Mouse (Mus musculus) intestine, embryonic 16.5 days (tissue): Measurements from ENCODE around the gene Rbp7. TPM values are rescaled to one million over a fixed set of nuclear protein-coding genes. Genes with fewer than 3 reads are reported as not detected.
A peak's percentile ranks its signal among the peaks of the same experiment; 100 is the strongest.
"Not testable (repeated sequence)": the region's sequence is repeated elsewhere in the genome, so short reads cannot be mapped to it uniquely, and the experiment has no call there.

Experiments
- ATAC-seq: fragments of 200-750 bp; cut with Nextera tagmentation; 2 replicates; pipeline ENCODE4 v1.8.0; 2017; ENCODE audit warnings: moderate TSS enrichment, moderate library complexity
- H3K27ac ChIP-seq: fragments of 300-500 bp; sonication (generic); 2 replicates; pipeline ENCODE4 v1.5.1; 2014; ENCODE audit warnings: mild to moderate bottlenecking, low read length
- H3K27me3 ChIP-seq: fragments of 300-500 bp; sonication (generic); replicated peaks from 2 replicates; pipeline ENCODE4 v1.6.1; 2014; ENCODE audit warnings: low read length, control low read depth, mixed read lengths; ENCODE audit not compliant: control insufficient read depth, insufficient read depth
- H3K36me3 ChIP-seq: fragments of 300-500 bp; sonication (generic); 2 replicates; pipeline ENCODE4 v1.6.1; 2014; ENCODE audit warnings: low read length, control low read depth; ENCODE audit not compliant: control insufficient read depth, insufficient read depth
- H3K4me1 ChIP-seq: fragments of 300-500 bp; sonication (generic); 2 replicates; pipeline ENCODE4 v1.6.1; 2014; ENCODE audit warnings: low read length, control low read depth, mixed read lengths; ENCODE audit not compliant: control insufficient read depth, insufficient read depth
- H3K4me2 ChIP-seq: fragments of 300-500 bp; sonication (generic); 2 replicates; pipeline ENCODE4 v1.6.1; 2014; ENCODE audit warnings: low read depth, low read length, control low read depth
- H3K4me3 ChIP-seq: fragments of 300-500 bp; sonication (generic); 2 replicates; pipeline ENCODE4 v1.5.1; 2014; ENCODE audit warnings: mild to moderate bottlenecking, low read length
- H3K9ac ChIP-seq: fragments of 300-500 bp; sonication (generic); 2 replicates; pipeline ENCODE4 v1.6.1; 2014; ENCODE audit warnings: low read depth, low read length
- H3K9me3 ChIP-seq: fragments of 300-500 bp; sonication (generic); 2 replicates; pipeline ENCODE4 v1.6.1; 2016; ENCODE audit warnings: low read length, control low read depth; ENCODE audit not compliant: control insufficient read depth
- WGBS: fragments of 180-500 bp; shearing (Covaris S2); extraction: QIAGEN DNeasy Blood & Tissue Kit; methylation state at CpG from one replicate; pipeline ENCODE4 v1.1.7; 2014; 5-methylcytosine and 5-hydroxymethylcytosine counted together
- polyA plus RNA-seq: library from polyadenylated mRNA; unstranded; fragments of >200 nt; fragmentation: Nextera tagmentation; extraction: Ambion mirVana; gene quantifications from 2 replicates; pipeline ENCODE4 v1.2.1, GENCODE M21; 2015

Gene Rbp7
- polyA plus RNA-seq, 1 experiment from 2014 or later = 2.2 TPM

DNA sequence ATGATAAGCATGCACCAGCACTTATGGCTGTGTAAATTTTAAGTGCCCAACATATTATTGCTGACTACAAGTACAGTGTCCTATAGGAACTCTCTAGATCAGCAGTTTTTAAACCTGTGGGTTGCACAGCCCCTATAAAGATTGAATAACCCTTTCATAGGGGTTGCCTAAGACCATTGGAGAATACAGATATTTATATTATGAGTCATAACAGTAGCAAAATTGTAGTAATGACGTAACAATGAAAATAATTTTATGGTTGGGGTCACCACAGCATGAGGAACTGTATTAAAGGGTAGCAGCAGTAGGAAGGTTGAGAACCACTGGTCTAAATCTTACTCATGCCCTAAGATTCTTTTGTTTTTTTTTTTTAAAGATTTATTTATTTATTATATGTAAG, 4.6 kb upstream of the Rbp7 start:
- Histone ChIP-seq H3K4me1 (peaks cover 4% of the 10 kb centered on the region; the same call in 1 of the 2 replicates), H3K4me3 (no peak overlapping the region), H3K36me3 (no peaks in the 10 kb centered on the region), H3K27ac (no peak overlapping the region), H3K27me3 (no peaks in the 10 kb centered on the region), H3K4me2 (no peak overlapping the region), H3K9ac (no peak overlapping the region), H3K9me3 (no peaks in the 10 kb centered on the region)
- WGBS = 78% methylated on average over 1 of the region's 1 CpGs
- no peak for ATAC-seq

DNA sequence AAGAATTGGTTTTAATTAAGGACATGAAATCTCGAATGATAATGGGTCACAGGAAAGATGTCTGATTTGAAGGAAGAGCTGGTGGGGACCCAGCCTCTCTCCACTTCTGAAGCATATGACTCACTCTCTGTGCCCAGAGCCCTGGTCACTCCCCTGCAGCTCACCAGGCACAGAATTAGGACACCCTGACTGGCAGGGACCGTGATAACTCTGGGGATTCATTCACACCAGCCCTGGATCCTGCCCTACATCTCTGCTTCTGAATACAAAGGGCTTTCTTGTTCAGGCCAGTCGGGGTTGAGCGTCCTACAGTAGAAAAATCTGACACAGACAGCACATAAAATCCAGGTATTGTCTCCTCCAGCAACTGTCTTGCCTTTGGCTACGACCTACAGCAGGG, 3.7 kb upstream of the Rbp7 start:
- H3K9me3 ChIP-seq = no peaks in the 10 kb centered on the region
- no peaks in the 10 kb centered on the region for H3K27me3 ChIP-seq
- no peak overlapping the region for H3K4me3 ChIP-seq
- no peak overlapping the region for H3K4me2 ChIP-seq
- no peak overlapping the region for H3K9ac ChIP-seq
- H3K27ac ChIP-seq = no peak overlapping the region
- 68% methylated on average over 5 of the region's 5 CpGs for WGBS
- peaks cover 5% of the 10 kb centered on the region; the same call in 1 of the 2 replicates for H3K4me1 ChIP-seq
- ATAC-seq = no peak
- H3K36me3 ChIP-seq = no peaks in the 10 kb centered on the region

DNA sequence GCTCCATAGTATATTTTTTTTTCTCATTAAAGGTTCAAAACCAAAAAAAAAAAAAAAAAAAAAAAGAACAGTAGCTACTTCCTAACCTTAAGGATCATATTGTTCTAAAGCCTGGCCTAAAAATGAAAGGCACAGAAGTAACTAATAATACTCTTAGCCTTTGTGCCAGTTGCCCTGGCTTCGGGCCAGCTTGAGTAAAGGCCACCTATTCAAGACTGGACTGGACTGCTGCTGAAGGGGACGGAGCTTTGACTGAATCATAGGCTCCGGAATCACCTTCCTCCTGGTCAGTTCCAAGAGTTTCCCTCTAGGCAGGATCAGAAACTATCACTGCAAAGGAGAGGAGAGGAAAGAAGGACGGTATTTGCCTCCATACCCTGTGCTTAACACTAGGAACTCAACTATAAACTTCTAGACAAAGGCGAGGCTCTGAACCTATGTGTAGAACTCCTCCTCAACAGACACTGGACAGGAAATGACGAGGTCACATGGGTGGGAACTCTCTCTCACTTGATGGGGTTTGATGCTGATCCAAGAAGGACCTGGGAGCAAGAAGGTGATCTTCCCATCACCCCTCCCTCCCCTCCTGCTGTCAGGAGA, 3.2 kb upstream of the Rbp7 start:
- H3K9ac ChIP-seq = no peak overlapping the region
- H3K36me3 ChIP-seq = no peaks in the 10 kb centered on the region
- no peaks in the 10 kb centered on the region for H3K9me3 ChIP-seq
- no peak overlapping the region for H3K4me2 ChIP-seq
- ATAC-seq = no peak
- no peaks in the 10 kb centered on the region for H3K27me3 ChIP-seq
- H3K4me1 ChIP-seq = peaks cover 5% of the 10 kb centered on the region; the same call in 1 of the 2 replicates
- WGBS = 75% methylated on average over 6 of the region's 6 CpGs
- H3K4me3 ChIP-seq = no peak overlapping the region
- no peak overlapping the region for H3K27ac ChIP-seq

GRCm38 (mm10) chr4:149457163-149457562, 2.4 kb upstream of the Rbp7 start:
- WGBS = 85% methylated on average over 27 of the region's 27 CpGs
- not testable (repeated sequence) for H3K27ac ChIP-seq, H3K4me1 ChIP-seq, ATAC-seq, H3K9me3 ChIP-seq, H3K4me2 ChIP-seq, H3K4me3 ChIP-seq, H3K36me3 ChIP-seq, H3K9ac ChIP-seq, H3K27me3 ChIP-seq

DNA sequence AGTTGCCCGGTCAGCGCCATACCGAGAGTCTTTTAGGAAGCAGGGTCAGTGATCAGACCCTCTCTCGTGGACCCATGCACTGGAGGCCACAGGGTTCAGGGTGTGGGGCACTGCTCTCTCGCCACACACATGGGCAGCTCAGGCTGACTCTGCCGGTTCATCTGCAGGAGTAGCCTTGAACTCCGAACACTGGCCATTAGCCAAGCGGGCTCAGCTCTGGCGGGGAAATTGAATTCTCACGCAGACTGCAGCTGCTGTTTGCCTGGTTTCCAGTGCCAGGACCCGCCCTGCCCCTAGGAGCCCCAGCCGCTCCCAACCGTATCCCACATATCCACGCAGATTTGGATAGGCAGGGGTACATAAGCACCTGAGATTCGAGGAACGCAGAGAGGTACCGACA, 515 bp downstream of the Rbp7 start:
- Histone ChIP-seq H3K4me2 (no peak overlapping the region), H3K4me3 (no peak overlapping the region), H3K36me3 (no peaks in the 10 kb centered on the region), H3K4me1 (peaks cover 5% of the 10 kb centered on the region; the same call in 1 of the 2 replicates), H3K9me3 (no peaks in the 10 kb centered on the region), H3K27ac (no peak overlapping the region), H3K27me3 (no peaks in the 10 kb centered on the region), H3K9ac (no peak overlapping the region)
- WGBS = 78% methylated on average over 17 of the region's 17 CpGs
- no peak for ATAC-seq

GRCm38 (mm10) chr4:149453656-149454055, 1.1 kb downstream of the Rbp7 start:
- Histone ChIP-seq H3K4me3 (no peak overlapping the region), H3K4me2 (no peak overlapping the region), H3K9ac (no peak overlapping the region), H3K4me1 (peaks cover 5% of the 10 kb centered on the region; the same call in 1 of the 2 replicates), H3K9me3 (no peaks in the 10 kb centered on the region), H3K27ac (no peak overlapping the region), H3K27me3 (no peaks in the 10 kb centered on the region), H3K36me3 (no peaks in the 10 kb centered on the region)
- WGBS = 86% methylated on average over 4 of the region's 4 CpGs
- ATAC-seq = no peak

DNA sequence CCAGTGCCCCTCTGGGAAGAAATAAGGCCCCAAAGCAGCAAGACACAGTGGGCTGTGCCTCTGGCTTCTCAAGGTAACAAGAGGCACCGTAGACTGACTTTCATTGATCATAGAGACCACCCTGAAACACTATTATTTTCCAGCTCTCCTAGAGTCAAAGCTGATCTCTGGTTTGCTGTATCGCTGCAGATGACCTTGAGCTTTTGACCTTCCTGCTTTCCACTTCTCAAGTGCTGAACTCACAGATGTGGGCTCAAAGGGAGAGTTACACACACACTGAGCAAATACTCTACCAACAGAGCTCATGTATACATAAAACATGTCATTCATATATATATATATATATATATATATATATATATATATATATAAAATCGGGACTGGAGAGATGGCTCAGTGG, 4.1 kb downstream of the Rbp7 start:
- peaks cover 7% of the 10 kb centered on the region for H3K4me1 ChIP-seq
- no peaks in the 10 kb centered on the region for H3K27me3 ChIP-seq
- no peak overlapping the region for H3K4me2 ChIP-seq
- no peaks in the 10 kb centered on the region for H3K36me3 ChIP-seq
- no peak overlapping the region for H3K27ac ChIP-seq
- H3K9me3 ChIP-seq = no peaks in the 10 kb centered on the region
- H3K4me3 ChIP-seq = no peak overlapping the region
- WGBS = 76% methylated on average over 3 of the region's 3 CpGs
- no peak overlapping the region for H3K9ac ChIP-seq
- no peak for ATAC-seq

GRCm38 (mm10) chr4:149446309-149446708, 8.5 kb downstream of the Rbp7 start:
- WGBS = 61% methylated on average over 1 of the region's 1 CpGs
- H3K9ac ChIP-seq = peak overlapping the region; percentile 70; the same call in 1 of the 2 replicates

GRCm38 (mm10) chr4:149445868-149446267, 8.9 kb downstream of the Rbp7 start:
- Histone ChIP-seq H3K4me1 (peaks cover 9% of the 10 kb centered on the region), H3K27ac (peak overlapping the region; percentile 94), H3K4me3 (peak overlapping the region; percentile 34), H3K9ac (peak overlapping the region; percentile 70), H3K27me3 (no peaks in the 10 kb centered on the region), H3K36me3 (no peaks in the 10 kb centered on the region), H3K9me3 (no peaks in the 10 kb centered on the region), H3K4me2 (peak overlapping the region; percentile 49)
- 8% methylated on average over 11 of the region's 11 CpGs for WGBS
- ATAC-seq = peak; percentile 49

More at GRCm38 (mm10) chr4:149446309-149446708, 8.5 kb downstream of the Rbp7 start:
- no peaks in the 10 kb centered on the region for H3K9me3 ChIP-seq
- no peak for ATAC-seq
- peaks cover 9% of the 10 kb centered on the region for H3K4me1 ChIP-seq
- no peak overlapping the region for H3K4me3 ChIP-seq
- H3K4me2 ChIP-seq = peak overlapping the region; percentile 49; the same call in 1 of the 2 replicates
- no peaks in the 10 kb centered on the region for H3K36me3 ChIP-seq
- H3K27ac ChIP-seq = peak overlapping the region; percentile 94
- no peaks in the 10 kb centered on the region for H3K27me3 ChIP-seq
